Mouse (Mus musculus): Measurements from ENCODE around the gene Samsn1. TPM values are rescaled to one million over a fixed set of nuclear protein-coding genes. Genes with fewer than 3 reads are reported as not detected.

The Samsn1 gene
- total RNA-seq, 1 experiment from 2014 or later = 209 TPM

DNA sequence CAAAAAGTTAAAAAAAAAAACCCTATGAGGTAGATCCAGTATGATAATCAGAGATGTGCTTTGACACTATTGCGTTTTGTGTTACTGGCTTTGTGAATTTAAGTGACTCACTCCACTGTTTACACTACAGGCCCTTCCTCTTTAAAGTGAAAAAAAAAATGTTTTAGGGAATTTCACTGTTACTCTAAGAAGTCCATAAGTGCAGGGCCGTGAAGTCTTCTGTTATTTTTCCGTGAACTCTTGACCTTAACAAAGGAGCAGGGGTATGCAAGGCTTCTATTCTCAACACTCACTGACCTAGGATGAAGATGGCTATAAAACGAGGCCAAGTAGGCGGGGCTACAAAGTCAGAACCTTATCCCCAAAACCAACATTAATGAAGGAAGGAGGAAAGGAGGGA lies 60.6 kb downstream of the Samsn1 start:
- ATAC-seq (replicated peaks; ENCODE audit: low read depth, poor library complexity, severe bottlenecking) = peak; percentile 38

DNA sequence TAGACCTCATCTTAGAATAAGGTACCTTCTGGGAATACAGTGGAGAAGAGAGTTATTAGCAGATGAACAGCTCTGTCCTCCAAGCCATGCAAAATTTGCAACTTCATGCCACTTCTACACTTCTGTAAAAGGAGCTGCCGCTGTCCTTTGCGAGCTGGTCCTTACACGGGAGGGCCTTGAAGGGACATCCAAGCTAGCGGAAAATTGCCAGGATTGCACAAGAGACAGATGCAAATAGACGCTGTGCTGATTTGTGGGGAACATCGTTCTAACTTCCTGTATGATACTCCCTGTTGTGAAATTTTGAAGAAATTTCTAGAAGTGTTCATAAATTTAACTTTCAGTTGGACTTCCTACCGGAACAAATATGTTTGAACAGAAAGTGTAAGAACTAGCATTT lies 61.0 kb downstream of the Samsn1 start:
- peak; percentile 100 for ATAC-seq (replicated peaks; ENCODE audit: low read depth, poor library complexity, severe bottlenecking)

DNA sequence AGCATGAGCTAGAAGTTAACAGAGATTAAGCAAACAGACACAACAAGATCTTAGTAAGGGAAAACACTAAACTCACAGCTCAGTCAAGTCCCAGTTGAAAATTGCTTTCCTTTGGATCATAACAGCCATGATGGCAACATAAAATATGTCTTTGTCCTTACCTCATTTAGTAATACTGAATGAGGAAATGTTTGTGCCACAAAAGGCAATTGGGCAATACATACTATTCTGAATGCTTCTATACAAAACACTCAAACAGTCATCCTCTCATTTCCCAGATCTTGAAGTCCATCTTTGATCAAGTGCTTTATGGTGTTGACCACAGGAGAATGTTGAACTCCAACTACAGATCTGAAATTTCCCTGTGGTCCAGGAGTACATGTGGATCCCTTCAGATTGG lies 88.7 kb downstream of the Samsn1 start:
- peak; percentile 15 for ATAC-seq (replicated peaks; ENCODE audit: low read depth, poor library complexity, severe bottlenecking)

DNA sequence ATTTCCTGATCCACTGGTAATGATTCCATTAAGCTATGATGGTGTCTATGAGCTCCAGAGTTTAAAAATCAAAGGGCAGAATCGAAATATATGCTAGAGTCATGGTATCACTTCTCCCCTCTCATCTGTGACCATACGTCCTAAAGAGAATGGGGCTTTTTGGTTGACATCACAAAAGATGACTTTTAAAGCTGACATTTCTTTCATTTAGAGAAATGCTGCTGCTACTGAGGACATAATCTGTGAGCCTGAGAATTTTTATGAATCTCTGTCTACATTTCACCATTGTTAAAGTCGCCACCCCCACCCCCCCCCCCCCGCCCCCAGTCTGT lies 91.9 kb downstream of the Samsn1 start:
- no peak for ATAC-seq (replicated peaks; ENCODE audit: low read depth, poor library complexity, severe bottlenecking)

DNA sequence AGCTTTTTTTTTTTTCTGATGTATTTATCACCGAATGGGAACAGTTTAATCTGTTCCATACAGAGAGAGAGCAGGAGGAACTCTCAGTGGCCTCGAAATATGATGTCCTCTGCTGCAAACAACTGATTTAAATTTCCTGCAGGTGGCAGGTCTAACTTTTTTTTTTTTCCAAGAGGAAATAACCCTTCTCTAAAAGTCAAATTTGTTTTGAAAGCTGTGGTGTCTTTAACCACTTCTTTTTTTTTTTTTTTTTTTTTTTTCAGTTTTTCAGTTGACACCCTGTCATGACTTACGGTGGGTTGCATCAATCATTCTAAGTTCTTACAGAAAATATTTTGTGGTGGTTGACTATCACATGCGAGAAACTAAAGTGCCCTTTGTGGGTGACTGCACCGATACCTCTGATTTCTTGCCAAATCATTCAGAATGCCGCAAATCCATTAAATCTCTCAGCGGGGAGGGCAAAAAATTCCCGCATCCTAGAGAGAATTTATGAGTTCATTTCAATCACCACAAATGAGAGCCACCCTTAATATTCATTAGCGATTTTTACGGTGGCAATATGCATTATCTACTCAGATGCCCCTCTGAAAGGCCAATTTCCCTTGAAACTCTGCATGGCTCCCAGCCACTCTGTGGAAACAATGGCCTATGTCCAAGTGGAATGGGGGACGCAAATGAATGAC lies 92.4 kb downstream of the Samsn1 start:
- ATAC-seq (replicated peaks; ENCODE audit: low read depth, poor library complexity, severe bottlenecking) = peak; percentile 87

GRCm38 (mm10) chr16:75926511-75926910 lies 95.6 kb downstream of the Samsn1 start:
- ATAC-seq (replicated peaks; ENCODE audit: low read depth, poor library complexity, severe bottlenecking) = no peak

- ATAC-seq (replicated peaks; ENCODE audit: low read depth, poor library complexity, severe bottlenecking) = peak; percentile 64
Observed at GRCm38 (mm10) chr16:75920870-75921269, 101.2 kb downstream of the Samsn1 start.

DNA sequence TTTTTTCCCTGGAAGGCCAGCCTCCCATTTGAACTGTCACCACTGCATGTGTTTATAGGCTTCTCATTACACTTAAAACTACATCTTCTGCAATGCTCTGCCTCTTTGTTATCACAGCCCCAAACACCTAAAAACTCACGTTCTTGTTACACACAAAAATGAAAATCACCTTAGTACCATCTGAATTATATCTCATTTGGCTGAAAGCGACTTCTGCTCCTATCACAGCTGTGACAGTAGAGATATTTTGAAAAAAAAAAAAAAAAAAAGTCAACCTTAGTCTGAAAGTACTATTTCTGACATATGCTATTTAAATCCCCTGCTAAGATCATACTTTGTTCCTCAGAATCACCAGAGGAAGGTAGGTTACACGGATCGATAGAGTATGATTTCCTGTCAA lies 102.8 kb downstream of the Samsn1 start:
- ATAC-seq (replicated peaks; ENCODE audit: low read depth, poor library complexity, severe bottlenecking) = no peak

DNA sequence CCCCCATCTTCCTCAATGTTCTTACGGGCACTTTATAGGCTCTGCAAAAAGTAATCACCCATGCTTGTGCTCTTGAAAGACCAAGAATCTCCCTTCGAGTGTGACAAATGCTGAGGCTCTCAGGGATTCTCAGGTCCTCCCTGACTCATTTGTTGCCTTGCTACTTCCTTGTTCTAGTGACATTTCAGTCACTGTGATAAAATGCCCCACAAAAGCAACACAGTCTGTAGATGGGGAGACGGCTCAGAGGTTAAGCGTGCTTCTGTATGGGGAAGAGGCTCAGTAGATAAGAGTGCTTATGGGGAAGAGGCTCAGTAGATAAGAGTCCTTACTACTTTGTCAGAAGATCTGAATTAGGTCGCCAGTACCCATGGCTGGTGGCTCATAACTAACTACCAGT lies 104.4 kb downstream of the Samsn1 start:
- ATAC-seq (replicated peaks; ENCODE audit: low read depth, poor library complexity, severe bottlenecking) = peak; percentile 77

DNA sequence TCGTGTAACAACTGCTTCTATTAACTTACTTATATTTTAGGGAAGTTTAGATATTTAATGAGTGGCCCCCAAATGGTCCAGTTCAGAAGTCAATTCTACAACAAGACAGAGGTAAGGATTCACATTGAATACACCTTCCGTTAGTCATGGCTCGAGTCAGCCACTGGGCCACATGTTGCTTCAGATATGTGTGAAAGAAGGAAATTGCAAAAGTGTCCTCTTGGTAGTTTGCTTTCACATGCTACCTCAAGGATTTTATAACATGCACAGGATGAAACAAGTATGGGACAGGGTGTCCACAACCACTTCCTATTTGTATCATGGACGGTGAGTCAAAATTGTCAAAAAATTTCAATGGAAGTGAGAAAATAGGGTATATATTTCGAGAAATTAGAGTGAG lies 110.0 kb downstream of the Samsn1 start:
- peak; percentile 18; the same call in 1 of the 2 replicates for ATAC-seq (replicated peaks; ENCODE audit: low read depth, poor library complexity, severe bottlenecking)

- ATAC-seq (replicated peaks; ENCODE audit: low read depth, poor library complexity, severe bottlenecking) = peak; percentile 96
Observed at GRCm38 (mm10) chr16:75908635-75909494, 113.2 kb downstream of the Samsn1 start.

DNA sequence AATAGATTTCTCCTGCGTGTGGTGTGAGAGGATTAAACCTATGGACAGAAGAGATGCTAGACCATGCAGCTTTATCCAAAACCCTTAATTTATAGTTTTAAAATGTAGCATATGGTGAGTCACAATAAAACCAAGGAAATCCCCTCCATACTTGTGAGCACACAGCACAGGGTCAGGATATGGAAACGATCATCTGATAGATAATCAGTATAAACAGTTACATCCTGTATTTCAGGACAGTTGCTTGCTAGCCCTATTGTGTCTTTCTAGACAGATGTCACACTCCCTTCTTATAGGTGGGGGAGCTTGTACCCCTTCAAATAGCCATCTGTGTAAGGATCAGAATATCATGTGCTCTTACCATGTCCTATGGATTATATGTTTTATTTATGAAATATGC lies 115.3 kb downstream of the Samsn1 start:
- ATAC-seq (replicated peaks; ENCODE audit: low read depth, poor library complexity, severe bottlenecking) = 0 out of 2 replicates have a peak, but pooled peaks have one; percentile 12

- ATAC-seq (replicated peaks; ENCODE audit: low read depth, poor library complexity, severe bottlenecking) = no peak
Observed at GRCm38 (mm10) chr16:75906260-75906659, 115.8 kb downstream of the Samsn1 start.

DNA sequence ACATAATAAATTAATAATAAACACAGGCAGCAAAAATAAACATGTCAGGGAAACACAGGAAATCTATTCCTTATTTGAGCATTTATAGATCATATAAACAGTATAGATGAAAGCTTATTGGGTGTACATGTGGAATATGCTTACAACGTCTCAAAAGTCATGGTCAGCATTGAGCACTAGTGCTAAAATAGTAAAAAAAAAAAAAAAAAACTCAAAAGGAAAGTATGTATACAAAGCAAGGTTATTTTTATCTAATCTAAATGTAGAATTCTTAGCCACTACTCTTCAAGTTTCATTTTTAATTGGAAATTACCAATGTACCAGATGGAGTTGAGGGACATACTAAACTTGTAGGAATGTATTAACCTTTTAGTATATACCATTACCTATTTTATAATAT lies 116.8 kb downstream of the Samsn1 start:
- no peak for ATAC-seq (replicated peaks; ENCODE audit: low read depth, poor library complexity, severe bottlenecking)

DNA sequence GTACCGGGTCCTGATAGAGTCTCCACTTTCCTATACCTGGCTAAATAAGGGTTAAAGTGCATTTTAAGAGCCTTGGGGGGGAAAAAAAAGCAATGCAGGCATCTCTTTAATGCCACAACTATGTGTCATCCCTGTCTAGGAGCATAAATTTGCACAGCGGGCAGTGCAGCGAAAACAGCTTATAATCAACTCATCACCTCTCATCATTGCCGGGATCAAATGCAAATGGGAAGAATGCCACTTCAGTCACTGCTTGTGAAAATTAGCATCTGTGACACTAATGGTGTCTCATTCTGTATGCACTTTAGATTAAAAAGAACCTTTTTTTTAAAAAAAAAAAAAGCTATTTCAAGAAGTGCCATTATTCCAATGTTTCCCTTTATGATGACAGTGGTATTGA lies 118.0 kb downstream of the Samsn1 start:
- no peak for ATAC-seq (replicated peaks; ENCODE audit: low read depth, poor library complexity, severe bottlenecking)

GRCm38 (mm10) chr16:75903028-75903427 lies 119.1 kb downstream of the Samsn1 start:
- ATAC-seq (replicated peaks; ENCODE audit: low read depth, poor library complexity, severe bottlenecking) = no peak

GRCm38 (mm10) chr16:75899885-75900620 lies 122.0 kb downstream of the Samsn1 start:
- no peak for ATAC-seq (replicated peaks; ENCODE audit: low read depth, poor library complexity, severe bottlenecking)

GRCm38 (mm10) chr16:75897828-75898367 lies 124.2 kb downstream of the Samsn1 start:
- no peak for ATAC-seq (replicated peaks; ENCODE audit: low read depth, poor library complexity, severe bottlenecking)

DNA sequence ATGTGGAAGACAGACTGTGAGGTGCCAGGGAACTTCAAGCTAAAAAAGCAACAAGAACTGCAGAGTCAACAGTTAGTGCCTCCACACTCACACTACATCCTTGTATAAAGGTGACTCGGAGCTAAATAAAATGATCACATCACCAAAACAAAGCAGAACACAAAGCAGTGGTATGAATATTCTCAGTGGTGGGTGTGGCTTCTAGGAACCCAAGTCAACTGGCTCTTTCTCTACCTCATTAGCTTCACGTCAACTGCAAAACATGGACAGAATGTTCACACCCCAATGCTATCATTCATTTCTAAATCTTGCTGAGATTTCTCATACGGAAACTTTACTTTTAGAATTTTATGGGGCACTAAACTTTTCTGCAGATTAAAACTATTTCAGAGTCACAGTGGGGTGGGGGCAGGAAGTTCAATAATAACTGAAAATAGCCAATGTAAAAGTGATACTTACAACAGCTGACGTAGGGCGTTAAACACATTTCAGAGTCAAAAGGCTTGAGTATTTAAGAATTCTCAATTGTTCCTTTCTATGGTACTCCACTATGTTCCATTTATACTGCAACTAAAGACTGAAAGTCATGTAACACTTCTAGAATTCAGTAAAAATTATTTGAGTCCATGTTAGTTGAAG lies 127.7 kb downstream of the Samsn1 start:
- ATAC-seq (replicated peaks; ENCODE audit: low read depth, poor library complexity, severe bottlenecking) = no peak

DNA sequence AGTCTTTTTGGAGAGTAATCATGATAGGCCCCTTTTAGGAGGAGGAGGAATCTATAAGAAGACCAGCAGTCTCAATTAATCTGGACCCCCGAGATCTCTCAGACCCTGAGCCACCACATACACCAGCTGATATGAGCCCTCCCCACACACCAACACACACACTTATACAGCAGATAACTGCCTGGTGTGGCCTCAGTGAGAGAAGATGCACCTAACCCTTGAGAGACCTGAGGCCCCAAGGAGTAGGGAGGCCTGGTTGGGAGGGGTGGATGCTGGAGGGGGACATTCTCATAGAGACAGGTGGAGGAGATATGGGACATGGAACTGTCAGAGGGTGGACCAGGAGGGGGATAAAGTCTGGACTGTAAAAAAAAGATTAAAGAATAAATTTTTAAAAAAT lies 128.6 kb downstream of the Samsn1 start:
- no peak for ATAC-seq (replicated peaks; ENCODE audit: low read depth, poor library complexity, severe bottlenecking)

All from common myeloid progenitor, adult 5-6 weeks (primary cell).